In the genomic region with DNA sequence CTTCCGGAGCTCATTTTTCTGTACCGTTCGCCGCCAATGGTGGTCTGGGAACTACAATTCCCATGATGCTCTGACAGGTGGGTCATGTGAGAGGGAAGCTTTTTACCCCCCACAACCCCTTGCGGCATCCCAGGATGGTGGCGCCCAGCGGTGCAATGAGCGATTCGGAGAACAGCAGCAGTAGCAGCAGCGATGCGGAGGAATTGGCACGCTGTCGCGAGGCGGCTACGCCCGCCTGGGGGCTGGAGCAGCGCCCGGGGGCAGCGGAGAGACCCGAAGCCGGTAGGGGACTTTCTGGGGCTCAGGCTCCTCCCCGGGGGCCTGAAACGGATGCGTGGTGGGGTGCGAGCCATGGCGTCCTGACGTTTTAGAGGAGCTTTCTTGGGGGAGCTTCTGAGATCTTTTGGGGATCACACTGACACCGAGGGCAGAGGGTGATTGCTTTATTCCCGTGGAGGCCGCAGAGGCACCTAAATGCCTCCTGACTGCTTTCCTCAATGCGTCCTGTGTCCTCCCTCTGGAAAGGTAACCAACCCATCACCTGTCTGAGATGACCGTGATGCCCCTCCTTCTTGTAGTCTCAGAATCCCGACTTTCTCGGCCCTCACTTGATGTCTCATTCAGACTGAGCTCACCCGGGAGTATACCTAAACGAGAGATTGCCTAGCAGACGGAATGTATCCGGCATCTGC, we compare ENCODE assay signal across 8 mouse cellular contexts. TPM values are rescaled to one million over a fixed set of nuclear protein-coding genes. Genes with fewer than 3 reads are reported as not detected.
A peak's percentile ranks its signal among the peaks of the same experiment; 100 is the strongest.
DNase-seq lines count a peak whose midpoint lies in the region; ATAC-seq and TF ChIP-seq lines count a peak whose summit lies in the region.

A gene (plus strand): TSS at position 85 of the 692 bp plus-strand sequence.

- DNase-seq in Muller cell, postnatal 12 days (ENCODE audit: inconsistent ontology term) = peak; percentile 92
- peak; percentile 88 for DNase-seq in cerebellum, adult 9-10 months
- peak; percentile 90 for DNase-seq in hindbrain, embryonic 10.5 days (ENCODE audit: low spot score)
- peak; percentile 88 for DNase-seq in layer of hippocampus, adult 9-11 months
- peak; percentile 96 for DNase-seq in lung, postnatal 0 days (ENCODE audit: low spot score)
- DNase-seq in ovary, postnatal 14 days (ENCODE audit: low spot score) = peak; percentile 66
- DNase-seq in thymus, postnatal 14 days = peak; percentile 92

- peak; percentile 99 for ATAC-seq in frontal cortex, adult (ENCODE audit: low TSS enrichment)
- ATAC-seq in lung, postnatal 0 days = peak; percentile 98

- no peak for TF ChIP-seq EP300 in lung, postnatal 0 days (IDR thresholded peaks at IDR 0.05)

- H3K9me3 ChIP-seq in hindbrain, embryonic 10.5 days = peaks cover 7% of the 10 kb centered on the region; the same call in 1 of the 2 replicates
- H3K9me3 ChIP-seq in lung, postnatal 0 days (ENCODE audit: low read length) = no peaks in the 10 kb centered on the region

- peak within 1 kb of the TSS; percentile 94 for H3K27ac ChIP-seq in hindbrain, embryonic 10.5 days
- peak within 1 kb of the TSS; percentile 32; the same call in 1 of the 2 replicates for H3K27ac ChIP-seq in lung, postnatal 0 days (ENCODE audit: low read length)

- no peaks in the 10 kb centered on the region for H3K27me3 ChIP-seq in hindbrain, embryonic 10.5 days (ENCODE audit: insufficient read depth, poor library complexity, severe bottlenecking)
- H3K27me3 ChIP-seq in lung, postnatal 0 days (replicated peaks; ENCODE audit: insufficient read depth, low read length) = no peaks in the 10 kb centered on the region

- TF ChIP-seq CTCF in lung, postnatal 0 days (IDR thresholded peaks at IDR 0.05) = peak; percentile 47

- peak within 1 kb of the TSS; percentile 76 for H3K9ac ChIP-seq in lung, postnatal 0 days (replicated peaks; ENCODE audit: low read depth)

- 2% methylated on average over 39 of the region's 39 CpGs for whole genome bisulfite sequencing in hindbrain, embryonic 10.5 days
- 2% methylated on average over 39 of the region's 39 CpGs for WGBS in lung, postnatal 0 days

- H3K4me1 ChIP-seq in hindbrain, embryonic 10.5 days (replicated peaks) = peaks cover 22% of the 10 kb centered on the region
- H3K4me1 ChIP-seq in lung, postnatal 0 days (ENCODE audit: insufficient read depth, low read depth, low read length) = peaks cover 3% of the 10 kb centered on the region; the same call in 1 of the 2 replicates

- peak within 1 kb of the TSS; percentile 91 for H3K4me2 ChIP-seq in lung, postnatal 0 days (replicated peaks; ENCODE audit: low read depth, low read length)

- H3K4me3 ChIP-seq in hindbrain, embryonic 10.5 days = peak within 1 kb of the TSS; percentile 89
- peak within 1 kb of the TSS; percentile 76 for H3K4me3 ChIP-seq in lung, postnatal 0 days (ENCODE audit: low read depth, low read length)

- peaks cover 26% of the 10 kb centered on the region for H3K36me3 ChIP-seq in hindbrain, embryonic 10.5 days
- H3K36me3 ChIP-seq in lung, postnatal 0 days (ENCODE audit: insufficient read depth, low read length) = peaks cover 13% of the 10 kb centered on the region; the same call in 1 of the 2 replicates

RNA-seq across cellular contexts. Expression of the gene that starts here (rescaled TPM):
- polyA plus RNA-seq in hindbrain, embryonic 10.5 days (2016; fragmentation: Nextera tagmentation; extraction: Ambion mirVana) = 49.0 and 49.9 TPM in 2 replicates
- 41.0 and 41.4 TPM in 2 replicates for polyA plus RNA-seq in lung, postnatal 0 days (2015; fragmentation: Nextera tagmentation; extraction: Ambion mirVana)

Comparison
In these comparisons a context has a peak if more than half of its experiments do, and no peak if none do; other contexts are left out.
1. Peak in every context shown above with its lines: DNase-seq, ATAC-seq, H3K4me3 ChIP-seq and H3K27ac ChIP-seq.